Mouse (Mus musculus): ENCODE measurements at regions not wholly inside any gene's neighbourhood (a gene's known extent, or its start where the extent isn't known, plus 50 kb on each side); places are given as distances from the start of the nearest gene placed in this dataset.
A peak's percentile ranks its signal among the peaks of the same experiment; 100 is the strongest.

DNA sequence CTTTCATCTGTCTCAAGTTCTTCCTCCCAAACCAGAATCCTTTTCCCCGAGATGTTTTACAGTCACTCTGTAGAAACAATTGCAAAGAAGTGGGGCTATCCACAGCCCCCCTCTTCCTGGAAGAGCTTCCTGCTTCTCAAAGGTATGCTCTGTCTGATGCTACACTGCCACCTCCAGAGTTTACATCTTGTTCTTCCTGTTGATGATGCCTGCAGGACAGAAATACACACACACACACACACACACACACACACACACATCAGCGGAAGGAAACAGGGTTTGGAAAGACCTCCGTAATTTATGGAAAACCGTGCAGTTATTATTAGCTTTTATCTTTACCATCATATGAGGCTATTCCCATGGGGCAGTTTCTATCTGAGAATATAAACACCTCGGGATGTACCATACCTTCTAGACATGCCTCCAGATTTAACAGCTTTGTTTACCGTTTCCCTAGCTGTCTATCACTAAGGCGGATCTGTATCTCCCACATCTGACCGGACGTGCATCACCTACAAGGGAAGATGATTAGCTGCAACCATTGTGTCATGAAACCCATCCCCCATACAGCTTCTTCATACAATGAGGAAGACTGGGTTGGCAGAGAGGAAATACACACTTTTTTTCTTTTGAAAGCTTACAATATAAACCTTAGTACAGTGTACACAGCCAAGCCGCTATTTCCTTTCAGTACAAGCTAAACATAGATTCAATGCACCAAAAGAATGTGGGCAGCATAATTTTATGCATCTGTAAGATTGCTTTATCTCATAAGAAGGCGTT, 288.6 kb downstream of the Plk2 start:
- DNase-seq (ENCODE audit: low read depth): no peak

DNA sequence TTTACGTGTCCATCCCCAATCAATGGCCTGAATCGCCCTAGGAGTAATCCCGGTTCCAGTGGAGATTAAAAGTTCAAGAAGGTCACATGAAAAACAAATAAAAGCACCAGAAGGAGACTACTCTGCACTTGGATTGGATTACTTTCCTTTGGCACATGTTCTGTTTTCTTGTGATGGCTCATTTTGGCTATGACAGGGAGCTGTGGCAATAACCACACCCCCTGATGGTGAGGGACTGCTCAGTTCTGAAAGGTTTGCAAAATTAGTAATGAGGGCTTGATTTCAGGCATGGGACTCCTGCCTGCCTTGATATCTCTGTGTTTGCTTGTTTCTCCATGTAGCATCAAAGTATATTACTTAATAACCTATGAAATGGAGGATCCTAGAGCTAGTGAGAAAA, 293.9 kb downstream of the Plk2 start:
- DNase-seq (ENCODE audit: low read depth): no peak

DNA sequence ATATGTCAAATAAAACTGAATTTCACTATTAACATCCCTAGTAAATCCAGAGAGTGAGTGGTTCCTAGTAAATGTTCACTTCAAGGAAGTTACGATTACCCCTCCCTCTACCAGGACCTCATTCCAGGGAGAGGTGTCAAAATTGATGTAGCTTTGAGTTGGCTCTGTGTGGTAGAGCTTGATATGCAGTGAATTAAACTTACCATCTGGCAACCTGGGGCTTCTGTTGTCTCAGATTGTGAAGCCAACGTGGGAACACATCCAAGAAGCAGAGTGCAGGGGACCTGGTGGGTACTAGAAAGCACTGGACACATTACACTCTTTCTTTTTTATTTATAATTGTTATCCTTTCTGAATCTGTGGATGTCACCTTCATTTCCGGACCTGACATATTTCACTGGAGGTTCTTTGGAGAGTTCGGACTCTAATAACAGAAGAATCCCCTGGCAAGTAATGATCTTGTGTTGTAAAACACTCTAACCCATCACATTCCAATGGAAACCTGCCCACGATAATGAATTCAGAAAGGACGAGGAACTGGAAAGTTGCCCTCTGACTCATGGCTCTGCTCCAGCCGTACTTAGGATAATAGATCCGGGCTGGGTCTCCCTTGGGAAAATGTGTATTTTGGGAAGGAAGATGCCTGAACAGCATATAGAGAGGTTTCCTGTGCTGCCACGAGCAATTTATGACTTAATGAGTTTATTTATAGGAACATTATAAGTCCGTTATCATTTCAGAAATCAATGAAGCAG, 295.8 kb downstream of the Plk2 start:
- DNase-seq (ENCODE audit: low read depth): peak; percentile 78

DNA sequence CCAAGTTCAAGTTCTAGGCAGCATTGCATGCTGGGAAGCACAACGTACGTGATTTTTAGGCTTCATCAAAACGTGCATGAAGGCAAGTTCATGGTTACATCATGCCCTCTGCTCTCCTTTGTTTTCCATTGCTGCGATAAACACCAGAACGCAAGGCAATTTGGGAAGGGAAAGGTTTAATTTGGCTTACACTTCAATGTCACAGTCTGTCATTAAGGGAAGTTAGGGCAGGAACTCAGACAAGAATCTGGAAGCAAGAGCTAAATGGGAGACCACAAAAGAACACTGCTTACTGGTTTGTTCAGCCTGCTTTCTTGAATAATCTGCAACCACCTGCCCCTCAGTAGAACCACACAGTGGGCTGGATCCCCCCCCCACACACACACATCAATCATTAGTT, 297.9 kb downstream of the Plk2 start:
- DNase-seq (ENCODE audit: low read depth): no peak

DNA sequence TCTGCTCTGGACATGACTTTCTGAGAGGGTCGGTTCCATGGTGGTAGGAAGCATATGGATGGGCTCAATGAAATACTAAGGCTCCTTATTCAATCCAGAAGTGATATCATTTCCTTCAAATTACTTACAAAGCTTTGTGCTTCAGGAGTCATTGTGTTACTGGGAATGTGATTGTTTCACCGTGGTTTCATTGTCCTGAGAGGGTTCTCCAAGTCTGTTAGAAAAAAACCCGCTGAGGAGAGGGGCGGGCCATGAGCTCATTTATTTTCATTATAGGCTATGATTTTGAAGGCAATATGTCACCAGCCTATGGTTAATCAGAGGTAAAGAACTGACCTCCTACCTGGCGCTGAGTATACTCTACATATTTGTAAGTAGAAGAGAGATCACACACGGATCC, 300.0 kb downstream of the Plk2 start:
- no peak for DNase-seq (ENCODE audit: low read depth)

DNA sequence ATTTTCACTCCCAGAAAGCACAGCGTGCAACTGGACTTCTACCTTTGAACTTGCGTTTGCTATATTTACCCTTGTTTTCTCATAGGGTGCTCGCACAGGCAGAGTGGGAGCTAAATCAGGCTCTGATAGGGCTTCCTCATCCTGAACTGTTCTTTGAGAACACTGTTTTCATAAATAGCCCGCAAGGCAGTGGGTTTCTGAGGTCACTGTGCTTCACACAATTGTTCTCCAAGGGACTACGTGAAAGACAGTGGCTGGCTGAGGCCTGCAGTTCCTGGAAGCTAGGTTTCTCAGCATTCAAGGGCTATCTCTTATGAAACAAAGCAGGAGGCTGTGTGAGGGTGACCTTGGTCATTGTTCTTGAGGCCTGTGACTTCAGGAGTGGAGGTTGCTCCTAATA, 301.7 kb downstream of the Plk2 start:
- DNase-seq (ENCODE audit: low read depth): no peak

DNA sequence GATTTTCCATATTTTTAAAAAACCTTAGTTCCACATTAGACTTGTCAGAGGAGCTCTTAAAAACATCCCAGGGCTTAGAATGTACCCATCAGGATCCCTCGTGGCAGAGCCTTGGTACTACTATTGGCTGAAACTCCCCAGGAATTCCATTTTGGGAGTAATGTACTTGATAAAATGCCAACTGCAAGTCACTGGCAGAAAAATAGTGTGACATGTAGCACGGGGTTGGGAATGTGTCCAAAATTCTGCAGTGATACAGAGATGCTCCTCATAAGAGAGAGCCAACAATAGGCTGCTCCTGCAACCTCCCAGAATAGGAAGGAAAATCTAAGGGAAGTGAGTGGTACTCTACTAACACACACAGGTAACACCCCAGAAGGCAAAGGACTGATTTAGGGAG, 309.4 kb downstream of the Plk2 start:
- no peak for DNase-seq (ENCODE audit: low read depth)

DNA sequence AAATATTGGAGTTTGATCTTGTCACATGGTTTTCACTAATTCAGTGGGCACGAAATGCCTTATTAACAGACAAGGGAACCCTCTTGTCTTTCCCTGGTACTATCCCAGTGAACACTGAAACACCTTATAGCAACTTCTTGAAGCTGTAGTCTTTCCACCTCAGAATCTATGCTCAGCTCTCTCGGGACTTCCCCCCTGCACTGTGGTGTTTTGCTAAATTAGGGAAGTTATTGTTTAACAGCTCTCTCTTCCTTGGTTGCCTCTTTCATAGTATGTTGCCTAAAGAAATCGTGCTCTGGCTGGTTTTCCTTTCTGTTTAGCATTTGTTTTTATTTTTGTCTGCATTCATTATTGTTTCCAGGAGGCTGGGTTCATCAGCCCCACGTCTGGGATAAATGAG, 316.0 kb downstream of the Plk2 start:
- DNase-seq (ENCODE audit: low read depth): no peak

DNA sequence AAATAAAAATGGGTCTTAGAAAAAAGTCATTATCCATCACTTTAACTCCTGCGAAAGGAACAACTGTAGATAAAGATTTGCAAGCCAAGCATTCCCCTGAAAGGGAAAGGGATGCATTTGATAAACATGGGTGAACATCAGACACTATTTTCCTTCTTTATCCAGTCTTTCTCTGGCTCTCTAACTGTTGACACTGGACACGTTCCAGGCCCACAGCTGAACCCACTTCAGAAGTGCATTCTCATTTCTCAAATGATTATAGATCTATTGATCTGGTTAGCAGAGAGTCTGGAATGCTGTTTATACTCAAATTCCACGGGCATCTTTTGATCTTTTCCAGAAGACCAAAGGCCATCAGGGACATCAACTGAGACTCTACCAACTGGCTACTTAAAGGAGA, 317.7 kb downstream of the Plk2 start:
- peak; percentile 57 for DNase-seq (ENCODE audit: low read depth)

DNA sequence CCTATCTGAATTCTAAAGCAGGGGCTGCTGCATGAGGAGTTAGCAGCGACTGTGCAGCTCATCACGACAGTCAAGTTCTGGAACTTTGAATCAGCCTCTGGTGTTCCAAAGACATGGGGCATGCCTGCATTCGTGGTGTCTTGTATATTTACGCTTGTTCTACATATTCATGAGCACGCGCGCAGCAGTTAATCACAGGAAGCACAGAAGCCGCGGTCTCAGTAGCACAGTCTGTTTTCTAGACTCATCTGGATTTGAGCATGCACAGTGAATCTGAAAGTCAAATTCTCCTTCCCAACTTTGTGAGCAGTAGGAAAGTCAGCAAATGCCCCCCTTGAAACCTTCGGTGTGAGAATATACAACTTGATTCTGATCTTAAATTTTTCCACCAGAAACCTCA, 327.3 kb downstream of the Plk2 start:
- no peak for DNase-seq (ENCODE audit: low read depth)

DNA sequence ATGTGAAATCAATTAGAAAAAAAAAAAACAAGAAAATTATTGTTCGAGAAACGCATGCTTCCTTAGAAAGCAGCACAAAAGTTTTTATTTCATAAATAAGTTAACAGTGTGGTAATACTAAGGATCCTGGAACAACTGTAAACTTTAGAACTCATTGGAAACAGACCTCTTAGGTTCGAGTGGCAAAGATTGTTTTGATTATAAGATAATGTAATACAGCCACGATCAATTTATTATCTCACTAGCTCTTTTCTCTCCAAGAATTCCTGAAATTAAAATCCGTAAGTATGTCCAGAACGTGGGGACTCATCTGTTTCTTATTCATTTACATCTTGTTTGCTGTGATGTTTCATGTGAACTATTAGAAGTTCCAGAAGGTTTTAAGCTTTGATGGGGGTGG, 327.9 kb downstream of the Plk2 start:
- DNase-seq (ENCODE audit: low read depth): no peak

DNA sequence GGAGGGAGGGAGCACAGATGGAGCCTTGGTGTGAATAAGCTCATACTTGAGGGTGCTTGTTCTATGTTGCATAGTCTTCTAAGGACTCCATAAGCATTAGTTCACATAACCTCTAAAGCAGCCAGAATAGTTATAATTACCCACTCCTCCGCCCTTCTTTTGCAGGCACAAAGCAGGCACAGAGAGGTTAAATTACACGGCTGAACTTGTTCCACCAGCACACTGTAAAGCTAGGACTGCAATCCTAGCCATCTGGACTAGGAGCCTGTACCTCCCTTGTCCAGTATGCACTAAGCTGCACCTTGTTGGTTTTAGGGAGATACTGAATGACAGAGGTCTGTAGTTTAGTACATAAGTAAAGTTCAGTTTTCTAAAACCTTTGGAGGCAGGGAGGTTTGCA, 330.0 kb downstream of the Plk2 start:
- no peak for DNase-seq (ENCODE audit: low read depth)

DNA sequence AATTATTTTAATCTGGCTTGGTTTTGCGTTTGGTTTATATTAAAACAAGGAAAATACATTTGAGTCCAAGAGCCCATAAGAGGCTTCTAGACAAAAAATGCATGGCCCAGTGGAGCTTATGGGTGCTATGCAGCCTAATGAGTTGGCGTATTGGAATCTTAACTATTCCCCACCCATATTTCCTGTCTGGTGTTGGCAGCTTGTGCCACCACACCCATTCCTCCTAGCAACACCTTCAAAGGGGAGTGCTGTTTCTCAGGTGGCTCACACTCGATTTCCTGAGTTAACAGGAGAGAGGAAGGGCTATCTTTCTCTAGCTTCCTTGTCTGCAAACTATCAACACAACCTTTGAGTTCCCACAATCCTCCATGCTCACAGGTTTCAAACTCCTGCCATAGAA, 331.0 kb downstream of the Plk2 start:
- no peak for DNase-seq (ENCODE audit: low read depth)

DNA sequence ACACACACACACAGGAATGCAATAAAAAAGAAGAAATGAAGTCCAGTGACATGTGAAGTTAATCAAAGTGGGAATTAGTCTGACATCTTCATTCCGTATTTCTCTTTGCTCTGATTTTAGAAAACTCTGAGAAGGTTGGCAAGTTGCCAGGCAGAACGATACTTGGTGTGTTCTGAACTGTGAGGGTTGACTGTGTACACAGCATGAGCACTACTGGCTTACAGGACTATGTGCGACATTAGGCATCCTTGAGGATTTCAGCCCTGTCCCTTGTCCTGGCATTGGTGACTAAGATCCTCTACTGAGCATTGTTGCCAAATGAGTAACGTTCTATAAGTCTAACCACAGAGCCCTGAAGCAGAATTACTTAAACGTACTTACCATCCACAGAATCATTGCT, 340.7 kb downstream of the Plk2 start:
- DNase-seq (ENCODE audit: low read depth): peak; percentile 61

DNA sequence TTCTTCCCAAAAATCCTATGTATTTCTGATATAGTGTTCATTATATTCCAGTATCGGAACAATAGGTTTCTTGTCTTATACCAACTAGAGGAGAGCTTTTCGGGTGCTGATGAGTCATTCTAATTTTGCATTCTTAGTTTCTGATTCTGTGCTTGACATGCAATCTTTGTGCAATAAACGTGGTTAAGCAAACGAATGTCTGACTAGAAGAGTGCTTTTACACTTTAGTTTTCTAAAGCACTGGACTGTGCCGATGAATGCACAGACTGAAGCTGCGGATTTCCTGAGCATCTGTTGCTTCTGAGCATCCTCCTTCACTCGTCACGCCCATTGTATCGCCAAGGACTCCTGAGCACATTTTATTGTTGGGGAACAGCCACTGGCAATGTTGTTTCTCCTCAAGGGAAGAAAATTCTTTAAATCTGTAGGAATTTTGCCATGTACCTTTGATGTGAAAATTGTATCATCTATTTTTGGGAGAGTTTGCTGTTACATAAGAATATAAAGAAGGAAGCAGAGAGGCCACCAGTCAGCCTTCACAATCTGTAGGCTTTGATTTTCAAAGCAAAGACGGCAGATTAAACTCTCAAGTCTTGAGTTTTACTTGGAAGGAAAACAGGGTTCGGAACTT, 346.8 kb downstream of the Plk2 start:
- peak; percentile 60 for DNase-seq (ENCODE audit: low read depth)

DNA sequence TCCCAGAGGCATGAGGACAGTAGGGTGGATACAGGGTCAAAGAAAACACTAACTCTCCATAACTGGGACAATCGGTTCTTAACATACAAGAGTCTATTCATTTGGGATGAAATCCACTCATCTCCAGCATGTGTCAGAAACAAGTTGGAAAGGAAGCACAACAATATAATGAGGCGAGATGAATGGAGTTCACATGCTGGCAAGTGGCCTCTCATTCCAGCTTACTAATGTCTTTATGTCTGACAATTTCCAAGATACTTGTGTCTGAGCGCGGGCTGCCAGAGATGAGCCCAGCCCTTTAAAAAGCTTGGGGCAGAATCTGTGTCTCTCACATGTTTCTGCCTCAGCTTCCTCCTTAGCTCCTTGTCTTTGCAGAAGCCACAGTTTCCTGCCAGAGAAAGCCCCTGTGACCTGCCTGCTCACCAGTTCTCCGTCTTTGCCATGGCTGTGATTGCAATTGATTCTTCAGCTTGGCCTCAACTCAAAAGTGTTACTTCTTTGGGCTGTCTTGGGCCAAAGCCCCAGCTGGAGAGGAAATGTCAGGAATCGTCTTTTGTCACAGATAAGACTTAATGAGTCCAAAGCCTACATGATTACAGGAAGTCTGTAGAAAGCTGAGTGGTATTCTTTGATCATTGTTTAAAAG, 352.5 kb downstream of the Plk2 start:
- DNase-seq (ENCODE audit: low read depth): no peak

DNA sequence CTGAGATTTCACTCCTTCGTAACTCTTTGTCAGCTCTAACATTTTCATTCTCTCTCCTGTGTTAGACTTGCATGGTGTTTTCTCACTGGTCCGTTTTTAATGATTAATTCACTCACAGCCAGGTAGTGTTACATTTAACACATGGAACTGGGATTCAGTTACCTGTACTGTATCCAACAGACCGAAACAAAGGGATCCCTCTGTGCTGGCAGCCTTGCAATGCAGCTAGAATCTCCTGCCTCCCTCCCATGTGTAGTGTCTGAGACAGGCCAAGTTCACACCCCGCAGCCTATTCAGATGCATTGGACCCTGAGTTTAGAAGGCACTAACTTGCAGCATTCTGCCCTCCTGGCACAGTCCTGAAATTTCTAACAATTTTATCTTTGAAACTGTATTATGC, 357.9 kb downstream of the Plk2 start:
- DNase-seq (ENCODE audit: low read depth): no peak

DNA sequence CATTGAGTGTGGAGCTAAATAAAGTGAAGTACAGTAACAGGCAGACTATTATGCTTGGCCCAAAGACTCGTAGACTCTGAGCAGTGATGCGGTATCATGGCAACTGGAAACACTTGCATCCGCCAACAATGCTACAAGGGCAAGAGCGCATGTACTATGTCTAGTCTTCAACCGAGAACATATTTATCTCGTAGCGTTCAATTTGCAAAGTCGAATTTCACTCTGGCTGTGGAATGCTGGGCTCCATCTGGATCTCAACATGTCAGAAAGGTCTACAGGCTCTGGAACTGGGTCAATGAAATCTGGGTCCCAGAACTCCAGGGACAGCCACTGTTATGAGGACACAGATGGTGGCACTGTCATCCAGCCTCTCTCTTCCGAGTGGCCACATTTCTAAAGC, 359.7 kb downstream of the Plk2 start:
- no peak for DNase-seq (ENCODE audit: low read depth)

DNA sequence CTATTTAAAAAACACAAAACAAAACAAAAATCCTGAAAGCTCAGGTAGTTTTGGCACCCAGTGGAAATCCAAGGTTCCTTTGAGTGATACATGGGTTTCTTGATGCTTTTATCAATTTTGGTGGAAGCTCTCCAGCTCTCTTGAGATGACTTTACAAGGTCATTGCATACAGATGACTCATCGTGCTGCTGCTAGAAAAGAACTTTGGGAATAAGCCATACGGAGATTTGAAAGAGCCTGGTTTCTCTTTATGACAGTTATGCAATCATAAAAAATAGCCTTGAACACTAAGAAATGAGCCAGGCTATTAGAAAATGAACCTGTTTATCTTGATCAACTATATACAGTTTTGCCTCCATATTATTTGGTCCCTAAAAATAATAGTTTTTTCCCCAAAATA, 362.0 kb downstream of the Plk2 start:
- DNase-seq (ENCODE audit: low read depth): peak; percentile 70

DNA sequence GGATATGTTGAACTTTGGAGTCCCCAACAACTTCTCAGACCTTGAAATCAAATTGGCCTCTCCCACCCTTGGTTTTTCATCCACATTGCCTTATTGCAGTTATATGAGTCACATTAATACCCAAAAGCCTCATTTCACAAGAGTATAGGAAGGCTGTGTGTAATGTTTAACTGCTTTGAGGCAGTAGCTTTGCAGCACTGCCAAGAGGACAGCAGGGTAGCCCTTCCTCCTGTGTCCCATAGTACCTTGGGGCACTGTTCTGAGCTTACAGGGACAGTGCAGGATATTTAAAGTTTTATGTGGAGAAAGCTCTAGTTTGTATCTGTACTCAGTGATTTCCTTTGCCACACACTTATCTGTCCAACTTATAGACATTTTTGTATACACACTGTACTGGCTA, 374.4 kb downstream of the Plk2 start:
- DNase-seq (ENCODE audit: low read depth): peak; percentile 29

DNA sequence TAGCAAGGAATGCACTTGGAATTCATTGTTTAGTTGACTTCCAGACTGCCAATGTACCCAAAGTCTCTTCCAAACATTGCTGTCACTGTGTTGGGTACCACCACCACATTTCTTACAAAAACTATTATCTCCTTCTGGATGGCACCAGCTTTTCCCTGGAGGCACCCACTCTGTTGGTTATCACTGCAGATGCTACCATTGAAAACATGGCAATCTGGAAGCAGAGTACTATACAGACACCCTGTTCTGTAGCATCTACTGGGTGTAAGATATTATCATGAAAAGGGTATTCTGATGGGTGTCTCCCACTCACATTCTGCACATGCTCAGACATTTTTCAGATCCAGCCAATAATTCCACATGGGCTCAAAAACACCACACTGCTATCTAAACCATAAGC, 380.4 kb downstream of the Plk2 start:
- DNase-seq (ENCODE audit: low read depth): no peak

DNA sequence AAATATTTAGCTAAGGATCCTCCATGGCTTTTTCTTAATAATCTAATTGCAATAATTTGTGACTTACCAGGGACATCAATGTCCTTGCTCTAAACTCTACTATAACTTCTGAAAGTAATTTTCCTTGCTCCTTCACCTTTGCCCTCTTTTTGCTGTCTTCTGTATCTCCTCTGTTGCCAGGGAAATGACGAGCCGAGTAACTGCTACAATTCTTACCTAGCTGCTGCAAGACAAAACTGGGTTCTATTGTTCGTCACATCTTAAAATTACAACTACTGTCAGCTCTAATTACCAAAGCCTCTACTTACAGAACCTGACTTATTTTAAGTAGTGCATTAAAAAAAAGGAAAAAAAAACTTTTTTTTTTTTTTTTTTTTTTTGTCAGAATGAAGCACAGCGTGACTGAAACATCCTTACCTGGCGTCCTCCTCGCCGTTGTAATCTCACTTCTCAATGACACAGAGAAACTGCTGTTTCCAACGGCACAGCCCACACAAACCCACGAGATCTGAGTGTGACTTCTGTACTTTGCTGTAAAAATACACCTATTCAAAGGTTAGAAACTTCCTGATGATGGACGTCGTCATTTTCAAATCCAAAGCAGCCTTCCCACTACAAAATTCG, 389.4 kb downstream of the Plk2 start:
- DNase-seq (ENCODE audit: low read depth): no peak

Data from NIH3T3 (cell line).